Mouse (Mus musculus) left cerebral cortex, adult 18-20 months (tissue): Measurements from ENCODE around the gene Slc7a12. TPM values are rescaled to one million over a fixed set of nuclear protein-coding genes. Genes with fewer than 3 reads are reported as not detected.

Experiments
- DNase-seq, 2 experiments: peaks; one replicate each; pipeline ENCODE4 v3.0.0; 2021 to 2022; ENCODE audit warnings: low spot score in 2 of 2, mixed read lengths in 1 of 2
- long read RNA-seq, 2 experiments: library from polyadenylated mRNA; stranded (forward); transcript quantifications; one replicate each; pipeline ENCODE4 v2.0.0; 2021
- total RNA-seq, 2 experiments: library from RNA; stranded (reverse); gene quantifications; 2 replicates each; pipeline ENCODE4 v1.2.3; 2021

Slc7a12 gene
- total RNA-seq = not detected
- long read RNA-seq, experiment 1 = 0 reads
- long read RNA-seq, experiment 2 = 0 reads

GRCm38 (mm10) chr3:14480397-14480796, at the start of gene Slc7a12:
Gene Slc7a12, plus strand, starts transcription at chr3:14480697.
- no peak for DNase-seq

- DNase-seq = no peak
Measured at GRCm38 (mm10) chr3:14432381-14432780, 48.1 kb upstream of the Slc7a12 start.

DNA sequence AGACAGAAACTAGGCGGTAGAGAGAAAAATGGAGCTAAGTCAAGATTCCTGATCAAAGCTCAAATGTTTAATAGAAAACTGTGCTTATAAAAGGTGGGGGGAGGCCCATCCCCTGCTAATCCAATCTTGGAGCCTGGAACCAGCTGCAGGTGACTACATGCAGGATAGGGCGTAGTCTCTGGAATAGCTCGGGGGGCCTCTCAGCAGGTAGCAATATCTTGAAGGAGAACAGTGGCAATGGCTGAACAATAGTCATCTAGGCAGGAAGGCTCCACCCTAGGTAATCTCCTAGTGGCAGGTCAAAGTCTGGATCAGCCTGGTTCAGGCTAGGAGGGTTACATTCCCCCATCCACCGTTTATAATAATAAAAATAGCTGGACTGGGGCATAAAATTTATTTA, 34.5 kb upstream of the Slc7a12 start:
- DNase-seq = no peak

DNA sequence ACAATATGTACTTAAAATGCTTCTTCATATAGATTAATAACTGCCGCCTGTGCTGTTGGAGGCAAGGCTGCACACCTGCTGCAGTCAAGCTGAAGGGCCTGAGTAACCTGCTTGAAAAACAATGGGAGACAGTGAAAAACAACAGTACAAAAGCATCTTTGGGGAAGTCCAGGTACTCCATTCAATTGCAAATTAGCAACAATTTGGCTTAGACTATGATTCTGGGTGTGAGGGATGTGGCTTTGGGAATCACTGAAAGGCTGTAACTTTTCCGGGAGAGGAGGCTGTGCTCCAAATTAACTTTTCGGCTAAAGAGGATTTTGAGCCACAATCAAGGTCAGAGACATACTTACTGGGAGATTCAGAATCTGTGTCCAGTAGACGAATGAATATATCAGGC, 33.8 kb upstream of the Slc7a12 start:
- no peak for DNase-seq

Other genes starting within 250 kb of the Slc7a12 start
- gene 1810022K09Rik, start 130.6 kb downstream of the Slc7a12 start, total RNA-seq = 10 to 100 TPM; 80.2 to 88.0 TPM
- gene Car13, start 161.0 kb downstream of the Slc7a12 start, total RNA-seq = 1 to 10 TPM; 1.4 to 2.4 TPM